Mouse (Mus musculus): ENCODE results near the gene Coro2a.

The Coro2a gene

GRCm38 (mm10) chr4:46558672-46559667 lies 43.0 kb downstream of the Coro2a start:
- no peak for DNase-seq (ENCODE audit: low read depth, low spot score)

GRCm38 (mm10) chr4:46556933-46557332 lies 45.1 kb downstream of the Coro2a start:
- DNase-seq (ENCODE audit: low read depth, low spot score): no peak

- no peak for DNase-seq (ENCODE audit: low read depth, low spot score)
These were observed 46.2 kb downstream of the Coro2a start for GRCm38 (mm10) chr4:46555762-46556161.

- DNase-seq (ENCODE audit: low read depth, low spot score): no peak
These were observed 47.5 kb downstream of the Coro2a start for GRCm38 (mm10) chr4:46554295-46555069.

GRCm38 (mm10) chr4:46553864-46554263 lies 48.1 kb downstream of the Coro2a start:
- no peak for DNase-seq (ENCODE audit: low read depth, low spot score)

- no peak for DNase-seq (ENCODE audit: low read depth, low spot score)
These were observed 51.6 kb downstream of the Coro2a start for GRCm38 (mm10) chr4:46550406-46550805.

- no peak for DNase-seq (ENCODE audit: low read depth, low spot score)
These were observed 52.0 kb downstream of the Coro2a start for GRCm38 (mm10) chr4:46549979-46550378.

GRCm38 (mm10) chr4:46546709-46547108 lies 55.3 kb downstream of the Coro2a start:
- no peak for DNase-seq (ENCODE audit: low read depth, low spot score)

- DNase-seq (ENCODE audit: low read depth, low spot score): peak; percentile 62
These were observed 56.5 kb downstream of the Coro2a start for GRCm38 (mm10) chr4:46545498-46545897.

- DNase-seq (ENCODE audit: low read depth, low spot score): peak; percentile 42
These were observed 57.7 kb downstream of the Coro2a start for GRCm38 (mm10) chr4:46544313-46544712.

GRCm38 (mm10) chr4:46543366-46544050 lies 58.5 kb downstream of the Coro2a start:
- DNase-seq (ENCODE audit: low read depth, low spot score): no peak

- DNase-seq (ENCODE audit: low read depth, low spot score): no peak
These were observed 60.3 kb downstream of the Coro2a start for GRCm38 (mm10) chr4:46541707-46542106.

- no peak for DNase-seq (ENCODE audit: low read depth, low spot score)
These were observed 62.8 kb downstream of the Coro2a start for GRCm38 (mm10) chr4:46539167-46539566.

GRCm38 (mm10) chr4:46535840-46536361 lies 66.1 kb downstream of the Coro2a start, which contains the start of gene Trim14:
Gene Trim14 (minus strand): TSS chr4:46536141.
- DNase-seq (ENCODE audit: low read depth, low spot score): peak; percentile 91

GRCm38 (mm10) chr4:46535094-46535830 lies 66.7 kb downstream of the Coro2a start:
- DNase-seq (ENCODE audit: low read depth, low spot score): peak; percentile 25

GRCm38 (mm10) chr4:46533934-46534720 lies 67.9 kb downstream of the Coro2a start:
- DNase-seq (ENCODE audit: low read depth, low spot score): peak; percentile 19

- no peak for DNase-seq (ENCODE audit: low read depth, low spot score)
These were observed 69.1 kb downstream of the Coro2a start for GRCm38 (mm10) chr4:46532926-46533325.

- no peak for DNase-seq (ENCODE audit: low read depth, low spot score)
These were observed 69.5 kb downstream of the Coro2a start for GRCm38 (mm10) chr4:46532511-46532910.

- DNase-seq (ENCODE audit: low read depth, low spot score): no peak
These were observed 72.3 kb downstream of the Coro2a start for GRCm38 (mm10) chr4:46529722-46530121.

GRCm38 (mm10) chr4:46527558-46527926 lies 74.5 kb downstream of the Coro2a start:
- no peak for DNase-seq (ENCODE audit: low read depth, low spot score)

Measured in ES-CJ7 (cell line).